Mouse (Mus musculus): ENCODE data around the gene Cic. TPM values are rescaled to one million over a fixed set of nuclear protein-coding genes. Genes with fewer than 3 reads are reported as not detected.

Cic gene
- polyA plus RNA-seq, 1 experiment from 2014 or later: 29.5 TPM

- Histone ChIP-seq H3K9ac (no peak overlapping the region), H3K27me3 (peaks cover 27% of the 10 kb centered on the region), H3K4me1 (peaks cover 9% of the 10 kb centered on the region), H3K4me2 (no peak overlapping the region), H3K27ac (no peak overlapping the region), H3K9me3 (no peaks in the 10 kb centered on the region), H3K36me3 (no peaks in the 10 kb centered on the region), H3K4me3 (no peak overlapping the region)
- 67% methylated on average over 3 of the region's 3 CpGs for WGBS
- ATAC-seq (ENCODE audit: borderline replicate concordance, extremely low read depth, low FRiP score, low TSS enrichment): no peak
These were observed 36.1 kb downstream of the Cic start for GRCm38 (mm10) chr7:25303685-25304006.

DNA sequence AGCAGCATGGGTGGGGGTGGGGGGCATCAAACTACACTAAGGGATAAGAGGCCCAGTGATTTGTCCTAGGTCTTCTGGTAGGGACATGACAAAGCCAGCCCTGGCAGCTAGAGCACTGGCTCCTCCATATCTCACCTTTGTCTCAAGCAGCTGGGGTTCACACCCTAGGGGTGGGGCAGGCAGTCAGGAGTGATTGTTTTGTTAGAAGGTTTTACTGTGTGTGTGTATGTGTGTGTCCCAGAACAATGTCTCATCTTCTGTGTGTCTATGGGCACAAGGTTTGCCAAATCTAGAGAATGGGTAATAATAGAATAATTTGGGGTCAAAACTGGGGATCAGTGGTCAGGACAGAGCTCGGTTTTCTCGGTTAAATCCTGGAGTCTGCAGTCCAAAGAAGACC, 38.0 kb downstream of the Cic start:
- Histone ChIP-seq H3K9me3 (no peaks in the 10 kb centered on the region), H3K27me3 (peaks cover 27% of the 10 kb centered on the region), H3K36me3 (no peaks in the 10 kb centered on the region), H3K4me2 (peak overlapping the region; percentile 97), H3K4me3 (peak overlapping the region; percentile 50), H3K4me1 (peaks cover 9% of the 10 kb centered on the region), H3K9ac (no peak overlapping the region), H3K27ac (no peak overlapping the region)
- ATAC-seq (ENCODE audit: borderline replicate concordance, extremely low read depth, low FRiP score, low TSS enrichment): no peak
- WGBS: 2% methylated on average over 2 of the region's 2 CpGs

DNA sequence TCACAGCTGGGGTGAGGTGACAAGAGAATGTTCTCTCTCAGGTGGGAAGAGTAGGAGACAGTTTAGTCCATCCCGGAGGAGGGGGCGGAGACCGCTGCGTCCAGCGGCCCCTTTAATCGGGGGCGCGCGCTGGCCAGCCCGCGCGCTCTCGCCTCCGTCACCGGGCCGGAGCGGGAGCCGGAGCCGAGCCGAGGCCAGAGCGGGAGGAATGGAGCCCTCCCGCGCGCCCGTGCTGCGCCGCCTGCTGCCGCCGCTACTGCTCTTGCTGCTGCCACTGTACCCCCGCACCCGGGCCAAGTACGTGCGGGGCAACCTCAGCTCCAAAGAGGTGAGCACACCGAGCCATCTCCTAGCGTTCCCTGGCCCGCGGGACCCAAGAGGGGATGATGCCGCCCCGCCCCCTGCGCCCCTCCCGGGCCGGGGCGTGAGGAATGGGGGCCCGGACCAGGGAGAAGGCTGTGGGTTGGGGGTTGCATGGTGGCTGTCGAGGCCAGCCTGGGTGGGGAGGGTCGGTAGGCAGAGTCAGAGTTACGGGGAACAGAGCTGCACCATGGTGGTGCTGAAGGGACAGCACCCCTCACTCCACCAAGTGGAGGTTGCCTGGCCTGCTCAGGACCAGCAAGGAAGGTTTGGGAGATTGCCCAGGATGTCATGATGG, 38.6 kb downstream of the Cic start, which contains the start of gene Tmem145:
Gene Tmem145 (plus strand): TSS at position 151 of the 658 bp plus-strand sequence.
- ATAC-seq (ENCODE audit: borderline replicate concordance, extremely low read depth, low FRiP score, low TSS enrichment): peak; percentile 46; the same call in 1 of the 2 replicates
- no peak within 1 kb of the TSS for H3K9ac ChIP-seq
- under 1% methylated on average over 45 of the region's 47 CpGs for WGBS

DNA sequence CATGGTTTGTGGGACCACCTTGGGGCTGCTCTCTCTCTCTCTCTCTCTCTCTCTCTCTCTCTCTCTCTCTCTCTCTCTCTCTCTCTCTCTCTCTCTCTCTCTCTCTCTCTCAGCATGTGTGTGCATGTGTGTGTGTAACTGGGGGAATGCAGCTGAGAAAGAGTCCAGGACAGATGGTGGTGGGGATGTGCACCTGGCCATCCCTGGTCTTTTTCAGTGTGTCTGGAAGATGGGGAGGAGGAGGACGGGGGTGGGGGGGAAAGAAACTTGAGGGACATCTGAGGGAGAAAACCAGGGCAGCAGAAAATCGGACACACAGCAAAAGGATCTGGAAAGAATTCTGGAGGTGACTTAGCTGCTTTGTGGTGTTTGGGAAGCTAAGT, 39.1 kb downstream of the Cic start:
- Histone ChIP-seq H3K27ac (no peak overlapping the region), H3K36me3 (no peaks in the 10 kb centered on the region), H3K9me3 (no peaks in the 10 kb centered on the region), H3K27me3 (peaks cover 34% of the 10 kb centered on the region), H3K4me1 (peaks cover 9% of the 10 kb centered on the region), H3K4me2 (no peak overlapping the region), H3K9ac (no peak overlapping the region), H3K4me3 (no peak overlapping the region)
- ATAC-seq (ENCODE audit: borderline replicate concordance, extremely low read depth, low FRiP score, low TSS enrichment): no peak
- 45% methylated on average over 2 of the region's 2 CpGs for WGBS

More for the DNA sequence above, 38.6 kb downstream of the Cic start, which contains the start of gene Tmem145:
- H3K4me1 ChIP-seq: peaks cover 9% of the 10 kb centered on the region
- no peaks in the 10 kb centered on the region for H3K9me3 ChIP-seq
- H3K36me3 ChIP-seq: no peaks in the 10 kb centered on the region
- H3K4me3 ChIP-seq: peak within 1 kb of the TSS; percentile 50
- H3K27me3 ChIP-seq: peaks cover 29% of the 10 kb centered on the region
- H3K27ac ChIP-seq: no peak within 1 kb of the TSS
- H3K4me2 ChIP-seq: peak within 1 kb of the TSS; percentile 97

DNA sequence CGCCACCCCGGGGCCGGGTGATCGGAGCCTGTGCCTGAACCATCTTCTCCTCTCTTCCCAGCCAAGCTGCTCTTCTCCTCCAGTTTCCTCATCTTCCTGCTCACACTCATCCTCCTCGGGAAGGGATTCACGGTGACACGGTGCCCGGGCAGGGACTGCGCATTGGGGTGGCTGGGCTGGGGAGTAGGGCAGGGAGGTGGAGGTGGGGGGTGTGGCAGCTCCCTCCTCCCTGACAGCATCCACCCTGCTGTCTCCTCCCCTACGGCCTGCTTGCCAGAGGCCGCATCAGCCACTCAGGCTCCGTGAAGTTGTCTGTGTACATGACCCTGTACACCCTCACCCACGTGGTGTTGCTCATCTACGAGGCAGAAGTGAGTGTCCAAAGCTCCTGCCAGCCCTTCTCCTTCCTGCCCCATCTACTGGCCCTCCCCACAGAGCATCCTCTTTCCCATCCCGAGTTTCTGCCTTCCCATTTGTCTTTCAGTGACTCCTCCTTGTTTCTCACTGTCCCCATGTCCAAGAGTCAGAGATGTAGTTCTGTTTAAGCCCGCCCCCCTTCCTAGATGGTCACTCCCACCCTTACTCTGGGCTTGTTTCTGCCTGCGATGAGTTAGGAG, 41.3 kb downstream of the Cic start:
- ATAC-seq (ENCODE audit: borderline replicate concordance, extremely low read depth, low FRiP score, low TSS enrichment): peak; percentile 34; the same call in 1 of the 2 replicates
- H3K9ac ChIP-seq: no peak overlapping the region
- H3K27ac ChIP-seq: no peak overlapping the region
- H3K4me2 ChIP-seq: no peak overlapping the region
- no peaks in the 10 kb centered on the region for H3K9me3 ChIP-seq
- peaks cover 9% of the 10 kb centered on the region for H3K4me1 ChIP-seq
- H3K36me3 ChIP-seq: no peaks in the 10 kb centered on the region
- peaks cover 56% of the 10 kb centered on the region for H3K27me3 ChIP-seq
- 42% methylated on average over 17 of the region's 17 CpGs for WGBS
- H3K4me3 ChIP-seq: no peak overlapping the region

- Histone ChIP-seq H3K9me3 (no peaks in the 10 kb centered on the region), H3K4me3 (no peak overlapping the region), H3K36me3 (no peaks in the 10 kb centered on the region), H3K9ac (no peak overlapping the region), H3K4me1 (peaks cover 9% of the 10 kb centered on the region), H3K27me3 (peaks cover 62% of the 10 kb centered on the region), H3K27ac (no peak overlapping the region), H3K4me2 (no peak overlapping the region)
- 79% methylated on average over 9 of the region's 9 CpGs for WGBS
- ATAC-seq (ENCODE audit: borderline replicate concordance, extremely low read depth, low FRiP score, low TSS enrichment): no peak
These were observed 41.9 kb downstream of the Cic start for GRCm38 (mm10) chr7:25309425-25309824.

- Histone ChIP-seq H3K4me3 (no peak overlapping the region), H3K4me2 (no peak overlapping the region), H3K36me3 (no peaks in the 10 kb centered on the region), H3K27ac (no peak overlapping the region), H3K9me3 (no peaks in the 10 kb centered on the region), H3K9ac (no peak overlapping the region), H3K27me3 (peaks cover 64% of the 10 kb centered on the region), H3K4me1 (peaks cover 17% of the 10 kb centered on the region)
- WGBS: 69% methylated on average over 11 of the region's 11 CpGs
- ATAC-seq (ENCODE audit: borderline replicate concordance, extremely low read depth, low FRiP score, low TSS enrichment): no peak
These were observed 43.7 kb downstream of the Cic start for GRCm38 (mm10) chr7:25311193-25311592.

GRCm38 (mm10) chr7:25313325-25313724, 45.8 kb downstream of the Cic start:
- no peaks in the 10 kb centered on the region for H3K9me3 ChIP-seq
- no peak overlapping the region for H3K4me3 ChIP-seq
- no peaks in the 10 kb centered on the region for H3K36me3 ChIP-seq
- H3K4me1 ChIP-seq: peaks cover 23% of the 10 kb centered on the region
- no peak for ATAC-seq (ENCODE audit: borderline replicate concordance, extremely low read depth, low FRiP score, low TSS enrichment)
- WGBS: 35% methylated on average over 7 of the region's 7 CpGs
- H3K4me2 ChIP-seq: no peak overlapping the region
- no peak overlapping the region for H3K27ac ChIP-seq
- no peak overlapping the region for H3K9ac ChIP-seq
- peaks cover 50% of the 10 kb centered on the region for H3K27me3 ChIP-seq

- Histone ChIP-seq H3K4me1 (peaks cover 23% of the 10 kb centered on the region), H3K36me3 (no peaks in the 10 kb centered on the region), H3K4me2 (peak overlapping the region; percentile 95), H3K27ac (no peak overlapping the region), H3K9me3 (no peaks in the 10 kb centered on the region), H3K9ac (peak overlapping the region; percentile 10; the same call in 1 of the 2 replicates), H3K4me3 (peak overlapping the region; percentile 62), H3K27me3 (peaks cover 50% of the 10 kb centered on the region)
- no peak for ATAC-seq (ENCODE audit: borderline replicate concordance, extremely low read depth, low FRiP score, low TSS enrichment)
- WGBS: 3% methylated on average over 48 of the region's 51 CpGs
These were observed 47.3 kb downstream of the Cic start for GRCm38 (mm10) chr7:25314606-25315305.

GRCm38 (mm10) chr7:25315306-25316041, 48.0 kb downstream of the Cic start:
- no peaks in the 10 kb centered on the region for H3K9me3 ChIP-seq
- ATAC-seq (ENCODE audit: borderline replicate concordance, extremely low read depth, low FRiP score, low TSS enrichment): no peak
- peak overlapping the region; percentile 95 for H3K4me2 ChIP-seq
- H3K27ac ChIP-seq: no peak overlapping the region
- under 1% methylated on average over 67 of the region's 69 CpGs for WGBS
- H3K4me3 ChIP-seq: peak overlapping the region; percentile 62
- peaks cover 23% of the 10 kb centered on the region for H3K4me1 ChIP-seq
- H3K9ac ChIP-seq: peak overlapping the region; percentile 10; the same call in 1 of the 2 replicates
- H3K27me3 ChIP-seq: peaks cover 50% of the 10 kb centered on the region
- no peaks in the 10 kb centered on the region for H3K36me3 ChIP-seq

DNA sequence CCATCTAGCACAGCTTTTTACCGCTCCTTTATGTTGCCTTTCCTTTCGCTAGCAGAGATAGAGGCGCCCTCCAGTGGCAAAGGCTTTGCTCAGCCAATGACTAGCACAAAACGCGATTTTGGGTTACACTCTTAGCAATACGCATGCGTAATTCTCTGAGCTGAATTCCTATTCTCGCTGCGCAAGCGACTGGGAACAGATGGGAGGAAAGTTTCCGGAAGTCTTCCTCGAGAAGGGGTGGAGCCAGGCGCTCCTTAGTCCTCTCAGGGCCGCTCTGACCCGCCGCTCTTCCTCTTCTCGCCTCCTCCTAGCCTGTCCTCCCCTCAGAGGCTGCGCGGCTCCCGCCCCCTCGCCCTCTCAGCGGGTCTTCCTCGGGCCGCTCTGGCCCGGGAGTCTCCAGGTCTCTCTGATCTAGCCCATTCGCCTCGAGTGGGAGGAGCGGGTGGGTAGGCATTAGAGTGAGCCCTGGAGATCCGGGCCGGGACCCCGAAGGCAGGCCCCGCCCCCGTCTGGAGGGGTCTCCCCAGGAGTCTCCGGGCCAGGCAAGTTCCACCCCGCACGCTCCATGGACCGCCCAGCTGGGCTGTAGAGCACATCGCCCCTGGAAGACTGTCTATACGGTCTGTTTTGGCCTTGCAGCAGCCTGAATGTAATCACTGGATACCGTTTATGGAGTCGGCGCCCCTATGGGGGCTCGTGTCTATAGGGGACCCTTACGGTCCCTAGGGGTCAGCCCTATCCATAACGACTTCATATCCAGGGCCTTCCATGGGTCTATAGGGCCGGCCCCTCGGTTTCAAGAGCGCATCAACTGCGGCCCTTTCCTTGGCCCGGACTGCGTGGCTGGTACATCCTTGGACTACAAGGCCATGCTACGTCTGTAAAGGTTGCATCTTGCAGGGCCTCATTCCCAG, 49.3 kb downstream of the Cic start, which contains the start of gene Megf8:
Gene Megf8 (plus strand): TSS at position 633 of the 914 bp plus-strand sequence.
- H3K27ac ChIP-seq: peak within 1 kb of the TSS; percentile 89
- H3K27me3 ChIP-seq: peaks cover 41% of the 10 kb centered on the region
- H3K4me2 ChIP-seq: peak within 1 kb of the TSS; percentile 95
- no peaks in the 10 kb centered on the region for H3K9me3 ChIP-seq
- peak within 1 kb of the TSS; percentile 62 for H3K4me3 ChIP-seq
- peak; percentile 99 for ATAC-seq (ENCODE audit: borderline replicate concordance, extremely low read depth, low FRiP score, low TSS enrichment)
- H3K36me3 ChIP-seq: no peaks in the 10 kb centered on the region
- H3K4me1 ChIP-seq: peaks cover 31% of the 10 kb centered on the region
- under 1% methylated on average over 52 of the region's 52 CpGs for WGBS
- H3K9ac ChIP-seq: peak within 1 kb of the TSS; percentile 53

Data from lung, embryonic 15.5 days (tissue).